Mouse (Mus musculus) CD4-positive, CD25-positive, alpha-beta regulatory T cell, adult 4 months (primary cell): Measurements from ENCODE around the gene Cidec. TPM values are rescaled to one million over a fixed set of nuclear protein-coding genes. Genes with fewer than 3 reads are reported as not detected.

Experiments
- ATAC-seq: one replicate; pipeline ENCODE4 v1.8.0; 2017
- polyA plus RNA-seq, 2 experiments: library from polyadenylated mRNA; unstranded; fragments of 100-300 nt; shearing (Covaris generic); gene quantifications; one replicate each; pipeline ENCODE4 v1.2.1; 2017

Cidec gene
- polyA plus RNA-seq, 2 experiments from 2014 or later, result not detected

GRCm38 (mm10) chr6:113443091-113443490 lies 7.5 kb upstream of the Cidec start:
- ATAC-seq, result no peak

GRCm38 (mm10) chr6:113442442-113443090 lies 7.0 kb upstream of the Cidec start, which contains the start of gene Jagn1:
Gene Jagn1 (plus strand): TSS chr6:113442569.
- peak; percentile 91 for ATAC-seq

GRCm38 (mm10) chr6:113442087-113442441 lies 6.5 kb upstream of the Cidec start:
- peak; percentile 27 for ATAC-seq

- peak; percentile 71 for ATAC-seq
Measured at GRCm38 (mm10) chr6:113441147-113441680, 5.7 kb upstream of the Cidec start.

- no peak for ATAC-seq
Measured at GRCm38 (mm10) chr6:113440686-113441085, 5.1 kb upstream of the Cidec start.

GRCm38 (mm10) chr6:113438721-113439430 lies 3.3 kb upstream of the Cidec start:
- no peak for ATAC-seq

GRCm38 (mm10) chr6:113437135-113437534 lies 1.6 kb upstream of the Cidec start:
- no peak for ATAC-seq

- no peak for ATAC-seq
Measured at GRCm38 (mm10) chr6:113434691-113435090, 869 bp downstream of the Cidec start.

GRCm38 (mm10) chr6:113433661-113434060 lies 1.9 kb downstream of the Cidec start:
- no peak for ATAC-seq

- ATAC-seq, result no peak
Measured at GRCm38 (mm10) chr6:113431801-113432200, 3.8 kb downstream of the Cidec start.

- ATAC-seq, result no peak
Measured at GRCm38 (mm10) chr6:113430846-113431245, 4.7 kb downstream of the Cidec start.

- ATAC-seq, result no peak
Measured at GRCm38 (mm10) chr6:113429965-113430364, 5.6 kb downstream of the Cidec start.

GRCm38 (mm10) chr6:113428006-113428405 lies 7.6 kb downstream of the Cidec start:
- ATAC-seq, result no peak

GRCm38 (mm10) chr6:113427397-113427796 lies 8.2 kb downstream of the Cidec start:
- ATAC-seq, result peak; percentile 53

GRCm38 (mm10) chr6:113426696-113427095 lies 8.9 kb downstream of the Cidec start:
- ATAC-seq, result no peak

GRCm38 (mm10) chr6:113424187-113424586 lies 11.4 kb downstream of the Cidec start:
- ATAC-seq, result no peak

- no peak for ATAC-seq
Measured at GRCm38 (mm10) chr6:113423000-113423399, 12.6 kb downstream of the Cidec start.

GRCm38 (mm10) chr6:113419199-113419587 lies 16.4 kb downstream of the Cidec start, which contains the start of gene Rpusd3:
Gene Rpusd3 (minus strand): TSS chr6:113419340.
- ATAC-seq, result peak; percentile 99

- peak; percentile 33 for ATAC-seq
Measured at GRCm38 (mm10) chr6:113418441-113419198, 16.9 kb downstream of the Cidec start.

GRCm38 (mm10) chr6:113416416-113416815 lies 19.1 kb downstream of the Cidec start:
- no peak for ATAC-seq

- ATAC-seq, result no peak
Measured at GRCm38 (mm10) chr6:113410001-113410400, 25.6 kb downstream of the Cidec start.

- ATAC-seq, result no peak
Measured at GRCm38 (mm10) chr6:113406683-113407082, 28.9 kb downstream of the Cidec start.

GRCm38 (mm10) chr6:113405483-113405882 lies 30.1 kb downstream of the Cidec start:
- no peak for ATAC-seq
